Mouse (Mus musculus) erythroblast, adult 5-6 weeks (primary cell): ENCODE measurements around the gene Cnnm4. TPM values are rescaled to one million over a fixed set of nuclear protein-coding genes. Genes with fewer than 3 reads are reported as not detected.
"Not testable (repeated sequence)": the region's sequence is repeated elsewhere in the genome, so short reads cannot be mapped to it uniquely, and the experiment has no call there.

Source experiments
- ATAC-seq: replicated peaks from 2 replicates; pipeline ENCODE4 v1.8.0; 2016; ENCODE audit warnings: moderate number of reproducible peaks, mild to moderate bottlenecking, moderate TSS enrichment, inconsistent platforms; ENCODE audit not compliant: poor library complexity, low FRiP score, severe bottlenecking
- total RNA-seq, 2 experiments: library from RNA; stranded (forward) in 1 of 2; stranded (reverse) in 1 of 2; fragments of 150-400 nt in 1 of 2; fragments of 200-764, 138-1000 nt in 1 of 2; gene quantifications; 2 replicates each; pipeline versions ENCODE4 v1.2.3 to v1.2.4; 2015 to 2017; ENCODE audit warnings: low replicate concordance in 2 of 2

The Cnnm4 gene
- total RNA-seq, 2 experiments from 2014 or later = 1.5 to 2.3 TPM

GRCm38 (mm10) chr1:36536783-36537182 is 65.4 kb downstream of the Cnnm4 start, which contains the start of gene Ankrd23:
Gene Ankrd23, minus strand, starts transcription at chr1:36536883.
- ATAC-seq = not testable (repeated sequence)

GRCm38 (mm10) chr1:36538727-36539126 is 67.3 kb downstream of the Cnnm4 start:
- no peak for ATAC-seq

- no peak for ATAC-seq
These were observed 67.8 kb downstream of the Cnnm4 start, which contains the start of gene Gm42417 for GRCm38 (mm10) chr1:36539186-36539585. Gene Gm42417, minus strand, starts transcription at chr1:36539429.

- no peak for ATAC-seq
These were observed 68.7 kb downstream of the Cnnm4 start for GRCm38 (mm10) chr1:36540132-36540531.

GRCm38 (mm10) chr1:36540807-36541206 is 69.4 kb downstream of the Cnnm4 start:
- no peak for ATAC-seq

GRCm38 (mm10) chr1:36541844-36542243 is 70.4 kb downstream of the Cnnm4 start:
- ATAC-seq = no peak

GRCm38 (mm10) chr1:36542925-36543324 is 71.5 kb downstream of the Cnnm4 start:
- ATAC-seq = no peak

GRCm38 (mm10) chr1:36545382-36545781 is 74.0 kb downstream of the Cnnm4 start:
- no peak for ATAC-seq

GRCm38 (mm10) chr1:36545845-36546600 is 74.6 kb downstream of the Cnnm4 start:
- ATAC-seq = no peak

- peak; percentile 100 for ATAC-seq
These were observed 75.6 kb downstream of the Cnnm4 start, which contains the start of gene Ankrd39 for GRCm38 (mm10) chr1:36546888-36547471. Gene Ankrd39, minus strand, starts transcription at chr1:36547445.

GRCm38 (mm10) chr1:36547981-36548598 is 76.7 kb downstream of the Cnnm4 start:
- ATAC-seq = no peak

- ATAC-seq = no peak
These were observed 77.4 kb downstream of the Cnnm4 start for GRCm38 (mm10) chr1:36548771-36549170.

GRCm38 (mm10) chr1:36549491-36549890 is 78.1 kb downstream of the Cnnm4 start:
- ATAC-seq = no peak

- no peak for ATAC-seq
These were observed 78.8 kb downstream of the Cnnm4 start for GRCm38 (mm10) chr1:36550075-36550863.

- no peak for ATAC-seq
These were observed 80.5 kb downstream of the Cnnm4 start for GRCm38 (mm10) chr1:36551904-36552303.

GRCm38 (mm10) chr1:36552506-36552905 is 81.1 kb downstream of the Cnnm4 start:
- ATAC-seq = no peak

- no peak for ATAC-seq
These were observed 83.4 kb downstream of the Cnnm4 start for GRCm38 (mm10) chr1:36554633-36555399.

GRCm38 (mm10) chr1:36555798-36556395 is 84.5 kb downstream of the Cnnm4 start:
- no peak for ATAC-seq
